8 mouse cellular contexts compared by ENCODE assay signal in genomic region chr9:92542591-92543416, GRCm38 (mm10). TPM values are rescaled to one million over a fixed set of nuclear protein-coding genes. Genes with fewer than 3 reads are reported as not detected.
DNase-seq lines count a peak whose midpoint lies in the region; ATAC-seq lines count a peak whose summit lies in the region.

No protein-coding gene starts in this region.

- peak; percentile 9 for DNase-seq in retina, postnatal 7 days (ENCODE audit: low read depth, low spot score)
- no peak for DNase-seq in retina, postnatal 1 day
- DNase-seq in embryonic facial prominence, embryonic 10.5 days (ENCODE audit: low spot score), result peak; percentile 71
- DNase-seq in kidney, adult 9 months, result peak; percentile 56
- peak; percentile 73 for DNase-seq in neural tube, embryonic 11.5 days (ENCODE audit: low spot score)
- DNase-seq in thymus, postnatal 36 days, result peak; percentile 50 to 53

- no peaks in the 10 kb centered on the region for H3K27me3 ChIP-seq in embryonic facial prominence, embryonic 10.5 days (replicated peaks; ENCODE audit: low read depth, poor library complexity, severe bottlenecking)
- no peaks in the 10 kb centered on the region for H3K27me3 ChIP-seq in heart, embryonic 11.5 days (ENCODE audit: control insufficient read depth, insufficient read depth, low read length)
- peaks cover 16% of the 10 kb centered on the region for H3K27me3 ChIP-seq in liver, embryonic 16.5 days (ENCODE audit: control insufficient read depth, insufficient read depth, low read depth, low read length)
- no peaks in the 10 kb centered on the region for H3K27me3 ChIP-seq in neural tube, embryonic 11.5 days (ENCODE audit: control insufficient read depth, insufficient read depth, low read length)

- H3K9ac ChIP-seq in heart, embryonic 11.5 days (ENCODE audit: low read depth, low read length), result peak overlapping the region; percentile 83
- H3K9ac ChIP-seq in liver, embryonic 16.5 days (ENCODE audit: low read depth, low read length), result peak overlapping the region; percentile 31; the same call in 1 of the 2 replicates
- H3K9ac ChIP-seq in neural tube, embryonic 11.5 days (ENCODE audit: low read length), result peak overlapping the region; percentile 80

- peaks cover 1% of the 10 kb centered on the region for H3K36me3 ChIP-seq in embryonic facial prominence, embryonic 10.5 days (replicated peaks)
- no peaks in the 10 kb centered on the region for H3K36me3 ChIP-seq in heart, embryonic 11.5 days (ENCODE audit: control insufficient read depth, insufficient read depth, low read length)
- H3K36me3 ChIP-seq in liver, embryonic 16.5 days (ENCODE audit: control insufficient read depth, insufficient read depth), result no peaks in the 10 kb centered on the region
- no peaks in the 10 kb centered on the region for H3K36me3 ChIP-seq in neural tube, embryonic 11.5 days (ENCODE audit: control insufficient read depth, insufficient read depth, low read length)

- no peaks in the 10 kb centered on the region for H3K9me3 ChIP-seq in embryonic facial prominence, embryonic 10.5 days
- no peaks in the 10 kb centered on the region for H3K9me3 ChIP-seq in heart, embryonic 11.5 days (replicated peaks; ENCODE audit: control insufficient read depth, low read length)
- no peaks in the 10 kb centered on the region for H3K9me3 ChIP-seq in liver, embryonic 16.5 days (replicated peaks; ENCODE audit: control insufficient read depth, low read length)
- H3K9me3 ChIP-seq in neural tube, embryonic 11.5 days (ENCODE audit: control insufficient read depth, low read length), result no peaks in the 10 kb centered on the region

- peak overlapping the region; percentile 72 for H3K4me2 ChIP-seq in heart, embryonic 11.5 days
- peak overlapping the region; percentile 77 for H3K4me2 ChIP-seq in liver, embryonic 16.5 days (ENCODE audit: low read depth, low read length)
- H3K4me2 ChIP-seq in neural tube, embryonic 11.5 days (ENCODE audit: low read depth), result peak overlapping the region; percentile 85

- WGBS in embryonic facial prominence, embryonic 10.5 days, result 3% methylated on average over 31 of the region's 31 CpGs
- WGBS in heart, embryonic 11.5 days (ENCODE audit: insufficient replicate concordance), result 3% methylated on average over 29 of the region's 31 CpGs
- 4% methylated on average over 31 of the region's 31 CpGs for WGBS in liver, embryonic 16.5 days (ENCODE audit: insufficient replicate concordance)
- 3% methylated on average over 31 of the region's 31 CpGs for WGBS in neural tube, embryonic 11.5 days

- peaks cover 50% of the 10 kb centered on the region for H3K4me1 ChIP-seq in embryonic facial prominence, embryonic 10.5 days
- no peaks in the 10 kb centered on the region for H3K4me1 ChIP-seq in heart, embryonic 11.5 days (ENCODE audit: control insufficient read depth, insufficient read depth, low read length)
- no peaks in the 10 kb centered on the region; the same call in 1 of the 2 replicates for H3K4me1 ChIP-seq in liver, embryonic 16.5 days (ENCODE audit: control insufficient read depth, low read depth, low read length)
- H3K4me1 ChIP-seq in neural tube, embryonic 11.5 days (ENCODE audit: control insufficient read depth, insufficient read depth, low read length), result peaks cover 3% of the 10 kb centered on the region; the same call in 1 of the 2 replicates

- peak overlapping the region; percentile 85 for H3K4me3 ChIP-seq in embryonic facial prominence, embryonic 10.5 days
- H3K4me3 ChIP-seq in heart, embryonic 11.5 days (ENCODE audit: low read depth, low read length), result peak overlapping the region; percentile 75
- peak overlapping the region; percentile 62 for H3K4me3 ChIP-seq in liver, embryonic 16.5 days (ENCODE audit: low read depth, low read length)
- peak overlapping the region; percentile 73 for H3K4me3 ChIP-seq in neural tube, embryonic 11.5 days (ENCODE audit: low read depth, low read length)

- H3K27ac ChIP-seq in embryonic facial prominence, embryonic 10.5 days (replicated peaks), result peak overlapping the region; percentile 96
- peak overlapping the region; percentile 50 for H3K27ac ChIP-seq in heart, embryonic 11.5 days (ENCODE audit: low read depth, low read length)
- H3K27ac ChIP-seq in liver, embryonic 16.5 days (ENCODE audit: low read length), result no peak overlapping the region
- peak overlapping the region; percentile 47; the same call in 1 of the 2 replicates for H3K27ac ChIP-seq in neural tube, embryonic 11.5 days (ENCODE audit: low read depth, low read length)

- peak; percentile 63 for ATAC-seq in heart, embryonic 11.5 days (replicated peaks; ENCODE audit: insufficient number of reproducible peaks, low FRiP score, low TSS enrichment)
- 0 out of 2 replicates have a peak, but pooled peaks have one; percentile 2 for ATAC-seq in liver, embryonic 16.5 days (ENCODE audit: low read depth)
- ATAC-seq in neural tube, embryonic 11.5 days (ENCODE audit: insufficient read depth, low FRiP score, low TSS enrichment), result peak; percentile 68

RNA-seq across cellular contexts. Expression of gene Plod2, which starts 0.8 kb away (rescaled TPM):
- polyA plus RNA-seq in embryonic facial prominence, embryonic 10.5 days (2016; fragmentation: Nextera tagmentation; extraction: Ambion mirVana), result 29.8 and 29.9 TPM in 2 replicates
- 43.5 and 49.2 TPM in 2 replicates for polyA plus RNA-seq in heart, embryonic 11.5 days (2014; fragmentation: Nextera tagmentation; extraction: Ambion mirVana)
- polyA plus RNA-seq in liver, embryonic 16.5 days (2015; fragmentation: Nextera tagmentation; extraction: Ambion mirVana), result 2.5 and 3.0 TPM in 2 replicates
- polyA plus RNA-seq in neural tube, embryonic 11.5 days (2014; fragmentation: Nextera tagmentation; extraction: Ambion mirVana), result 35.6 and 44.9 TPM in 2 replicates

Comparison
In these comparisons a context has a peak if more than half of its experiments do, and no peak if none do; other contexts are left out.
1. ATAC-seq: peak in every context shown above with its lines; median percentile 68 in neural tube, embryonic 11.5 days; 63 in heart, embryonic 11.5 days; 2 in liver, embryonic 16.5 days.
2. H3K9ac ChIP-seq: peak in every context shown above with its lines; median percentile 83 in heart, embryonic 11.5 days; 80 in neural tube, embryonic 11.5 days; 31 in liver, embryonic 16.5 days.